10 mouse cellular contexts compared by ENCODE assay signal in the genomic region with DNA sequence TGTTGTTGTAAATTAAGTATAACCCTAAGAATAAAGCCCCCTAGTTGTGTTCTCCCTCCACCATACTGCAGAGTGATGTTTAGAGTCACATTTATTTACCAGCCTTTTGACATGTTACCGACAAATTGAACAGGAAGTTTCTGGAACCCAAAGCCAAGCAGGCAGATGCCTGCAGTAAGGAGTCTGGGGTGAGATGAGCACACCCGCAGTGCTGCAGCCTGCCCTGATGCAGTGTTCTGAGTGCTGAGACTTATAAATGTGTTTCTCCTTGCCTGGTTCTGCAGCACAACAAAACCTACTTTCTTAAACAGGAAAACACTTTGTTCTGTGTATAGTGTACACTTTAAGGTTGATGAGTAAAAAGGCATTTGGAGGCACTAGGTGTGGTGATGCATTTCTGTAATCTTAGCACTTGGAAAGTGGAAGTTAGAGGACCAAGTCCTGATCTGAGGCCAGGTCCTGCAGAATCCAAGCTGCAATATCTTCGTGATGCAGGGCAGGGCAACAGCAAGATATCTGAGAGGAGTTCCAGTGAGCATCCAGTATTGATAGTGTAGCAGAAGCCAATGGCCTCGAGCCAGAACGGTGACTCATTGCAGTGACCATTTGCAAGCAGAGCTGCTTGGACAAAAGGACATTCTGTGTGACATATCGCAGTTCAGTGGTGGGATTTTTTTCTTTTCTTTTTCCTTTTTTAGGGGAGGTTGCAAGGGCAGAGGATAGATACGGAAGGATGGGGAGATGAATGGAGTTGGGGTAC. TPM values are rescaled to one million over a fixed set of nuclear protein-coding genes. Genes with fewer than 3 reads are reported as not detected.
A peak's percentile ranks its signal among the peaks of the same experiment; 100 is the strongest.
DNase-seq lines count a peak whose midpoint lies in the region; ATAC-seq and TF ChIP-seq lines count a peak whose summit lies in the region.
"Had no signal": no experiment of that assay in that cellular context is flagged by ENCODE, and none has a peak within 500 bp of the region (broad histone marks: within the 10 kb centered on the region; RNA-seq: fewer than 3 reads in every experiment).

No protein-coding gene starts in this region.

- no peak overlapping the region for H3K9ac ChIP-seq in kidney, embryonic 14.5 days (ENCODE audit: low read depth, low read length)
- H3K9ac ChIP-seq in hindbrain, postnatal 0 days (replicated peaks; ENCODE audit: low read length): no peak overlapping the region
- H3K9ac ChIP-seq: embryonic facial prominence, embryonic 12.5 days; limb, embryonic 12.5 days had no signal

- 0 out of 2 replicates have a peak, but pooled peaks cover 7% of the 10 kb centered on the region for H3K4me1 ChIP-seq in kidney, embryonic 14.5 days (ENCODE audit: control insufficient read depth, insufficient read depth, low read length)
- H3K4me1 ChIP-seq in hindbrain, postnatal 0 days (ENCODE audit: insufficient read depth, low read length): peaks cover 10% of the 10 kb centered on the region

- H3K9me3 ChIP-seq in kidney, embryonic 14.5 days (ENCODE audit: control insufficient read depth, low read length): no peaks in the 10 kb centered on the region
- H3K9me3 ChIP-seq in hindbrain, postnatal 0 days (ENCODE audit: low read length): no peaks in the 10 kb centered on the region
- H3K9me3 ChIP-seq: embryonic facial prominence, embryonic 12.5 days; limb, embryonic 12.5 days had no signal

- H3K4me2 ChIP-seq in kidney, embryonic 14.5 days (replicated peaks; ENCODE audit: low read depth, low read length): no peak overlapping the region
- H3K4me2 ChIP-seq in hindbrain, postnatal 0 days (ENCODE audit: low read depth, low read length): no peak overlapping the region
- H3K4me2 ChIP-seq: embryonic facial prominence, embryonic 12.5 days; limb, embryonic 12.5 days had no signal

- WGBS in kidney, embryonic 14.5 days: 66% methylated on average over 7 of the region's 7 CpGs
- 40% methylated on average over 7 of the region's 7 CpGs for WGBS in hindbrain, postnatal 0 days

- H3K27me3 ChIP-seq in kidney, embryonic 14.5 days (ENCODE audit: control insufficient read depth, insufficient read depth, low read length): no peaks in the 10 kb centered on the region
- no peaks in the 10 kb centered on the region for H3K27me3 ChIP-seq in hindbrain, postnatal 0 days (ENCODE audit: insufficient read depth, low read length)
- H3K27me3 ChIP-seq: embryonic facial prominence, embryonic 12.5 days; limb, embryonic 12.5 days had no signal

- no peaks in the 10 kb centered on the region for H3K36me3 ChIP-seq in kidney, embryonic 14.5 days (ENCODE audit: control insufficient read depth, insufficient read depth, low read length)
- no peaks in the 10 kb centered on the region for H3K36me3 ChIP-seq in hindbrain, postnatal 0 days (ENCODE audit: insufficient read depth, low read length)
- H3K36me3 ChIP-seq: embryonic facial prominence, embryonic 12.5 days; limb, embryonic 12.5 days had no signal

- no peak for ATAC-seq in kidney, embryonic 14.5 days (ENCODE audit: low FRiP score, low TSS enrichment)
- peak; percentile 74 for ATAC-seq in hindbrain, postnatal 0 days

- H3K4me3 ChIP-seq in kidney, embryonic 14.5 days (ENCODE audit: low read length): no peak overlapping the region
- H3K4me3 ChIP-seq in hindbrain, postnatal 0 days (ENCODE audit: low read length): no peak overlapping the region
- H3K4me3 ChIP-seq: embryonic facial prominence, embryonic 12.5 days; limb, embryonic 12.5 days had no signal

- no peak for TF ChIP-seq CTCF in hindbrain, postnatal 0 days (IDR thresholded peaks at IDR 0.05; ENCODE audit: low read depth)

- DNase-seq in kidney, adult 9 months: no peak
- DNase-seq in adrenal gland, adult (ENCODE audit: inconsistent age in 2 of 2, low spot score in 1 of 2): peak; percentile 91 to 96
- peak; percentile 56 to 67 for DNase-seq in gastrocnemius, adult 8-10 months (ENCODE audit: low spot score in 2 of 2)
- DNase-seq in hindbrain, postnatal 0 days (ENCODE audit: low spot score): peak; percentile 81
- peak; percentile 27 for DNase-seq in ovary, postnatal 10 days (ENCODE audit: low spot score)
- no peak for DNase-seq in T-cell, adult 2 months (ENCODE audit: low spot score)
- DNase-seq in thymus, postnatal 4 days: no peak

- 0 out of 2 replicates have a peak overlapping the region, but pooled peaks have one; percentile 2 for H3K27ac ChIP-seq in kidney, embryonic 14.5 days (ENCODE audit: low read depth, low read length)
- peak overlapping the region; percentile 73 for H3K27ac ChIP-seq in hindbrain, postnatal 0 days
- H3K27ac ChIP-seq: embryonic facial prominence, embryonic 12.5 days; limb, embryonic 12.5 days had no signal

RNA-seq across cellular contexts. Expression of gene Plekha5, which starts 58.0 kb away (rescaled TPM):
- polyA plus RNA-seq in kidney, embryonic 14.5 days (2014; fragmentation: Nextera tagmentation; extraction: Ambion mirVana): 43.8 and 63.4 TPM in 2 replicates
- 1 to 10 TPM; 6.1 to 9.4 (median 7.0) TPM for total RNA-seq in gastrocnemius, adult 8-10 months (2022)
- 34.4 and 37.8 TPM in 2 replicates for total RNA-seq in hindbrain, postnatal 0 days (2014; rRNA removed)
- polyA plus RNA-seq in hindbrain, postnatal 0 days (2015; fragmentation: Nextera tagmentation; extraction: Ambion mirVana): 29.3 and 29.9 TPM in 2 replicates

Comparison
In these comparisons a context has a peak if more than half of its experiments do, and no peak if none do; other contexts are left out.
1. DNase-seq: peak in adrenal gland, adult (2 of 2), gastrocnemius, adult 8-10 months (2 of 2), hindbrain, postnatal 0 days (single experiment) and ovary, postnatal 10 days (single experiment); none in kidney, adult 9 months (single experiment), T-cell, adult 2 months (single experiment) and thymus, postnatal 4 days (single experiment).